Mouse (Mus musculus): ENCODE measurements around the gene Lgi1.

The Lgi1 gene

GRCm38 (mm10) chr19:38328010-38328409 is 63.7 kb downstream of the Lgi1 start:
- DNase-seq, result no peak

DNA sequence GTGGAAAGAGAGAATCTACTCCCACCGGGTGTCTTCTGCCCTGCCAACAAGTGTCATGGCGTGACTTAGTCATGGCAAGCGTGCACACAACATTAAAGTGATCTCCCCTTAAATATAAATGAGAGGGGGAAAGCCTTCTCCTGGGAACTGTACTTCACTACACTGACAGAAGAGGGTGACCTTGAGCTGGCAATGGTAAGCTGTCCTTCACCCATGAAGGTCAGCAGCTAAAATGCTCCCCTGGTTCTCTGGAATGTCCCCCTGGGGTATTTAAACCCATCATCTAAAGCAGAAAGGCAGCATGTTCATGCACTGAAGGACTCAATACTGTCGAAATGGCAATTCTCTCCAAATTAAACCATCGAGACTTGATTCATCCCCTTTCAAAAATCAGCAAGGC is 64.9 kb downstream of the Lgi1 start:
- no peak for DNase-seq

DNA sequence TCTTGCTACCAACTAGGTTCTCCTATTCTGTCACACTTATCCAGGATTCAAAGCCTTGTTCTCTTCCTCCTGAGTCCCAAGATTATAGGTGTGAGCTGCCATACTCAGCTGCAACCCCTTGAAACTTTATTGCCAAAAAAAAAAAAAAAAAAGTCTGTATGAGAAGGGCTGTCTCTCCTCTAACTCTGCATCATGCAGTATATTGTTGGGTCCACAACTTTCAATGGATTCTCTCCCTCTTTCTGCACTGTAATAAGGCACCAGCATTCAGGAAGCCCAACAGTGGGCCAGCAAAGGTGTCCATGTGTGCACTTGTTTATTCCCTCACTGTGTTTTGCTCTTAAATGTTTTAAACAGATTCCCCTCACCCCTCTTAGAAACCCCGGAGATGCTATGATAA is 66.7 kb downstream of the Lgi1 start:
- no peak for DNase-seq

DNA sequence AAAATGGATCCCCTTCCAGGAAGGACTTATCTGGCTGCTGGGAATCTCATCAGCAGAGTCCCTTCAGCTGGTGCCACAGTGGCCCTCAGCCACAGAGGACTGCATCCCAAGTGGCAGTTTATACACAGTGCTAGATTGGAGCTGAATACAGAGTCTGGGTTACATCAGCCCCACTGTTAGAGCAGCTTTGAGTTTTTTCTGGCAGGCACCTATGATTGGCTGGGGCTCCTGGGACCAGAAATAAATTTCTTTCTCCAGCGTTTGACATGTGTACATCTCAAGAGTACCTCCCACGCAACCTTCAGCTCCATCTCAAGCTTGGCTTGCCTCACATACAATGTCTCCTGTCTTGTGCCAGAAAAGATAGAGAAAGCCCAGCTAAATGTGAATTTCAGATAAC is 67.9 kb downstream of the Lgi1 start:
- no peak for DNase-seq

- DNase-seq, result no peak
Observed at GRCm38 (mm10) chr19:38332820-38333219, 68.5 kb downstream of the Lgi1 start.

DNA sequence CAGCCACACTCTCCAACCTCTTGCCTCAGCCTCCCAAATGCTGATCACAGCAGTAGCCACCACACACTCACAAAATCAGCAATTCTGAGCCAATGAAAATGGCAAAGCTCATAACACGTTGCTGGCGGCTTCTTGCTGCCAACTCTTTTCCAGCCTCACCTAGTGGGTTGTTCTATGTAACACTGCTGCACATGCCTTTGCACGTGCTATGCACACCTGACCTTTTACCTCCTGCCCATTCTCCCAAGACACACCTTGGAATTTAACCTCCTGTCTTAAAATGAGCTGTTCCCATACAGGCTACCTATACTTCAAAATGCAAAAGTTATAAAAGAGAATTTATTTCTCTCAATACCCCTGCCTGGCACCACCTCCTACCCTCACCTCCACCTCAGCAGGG is 72.2 kb downstream of the Lgi1 start:
- DNase-seq, result no peak

- DNase-seq, result no peak
Observed at GRCm38 (mm10) chr19:38337332-38337731, 73.0 kb downstream of the Lgi1 start.

GRCm38 (mm10) chr19:38339734-38340133 is 75.4 kb downstream of the Lgi1 start:
- no peak for DNase-seq

GRCm38 (mm10) chr19:38343246-38343645 is 78.9 kb downstream of the Lgi1 start:
- DNase-seq, result no peak

GRCm38 (mm10) chr19:38348271-38349012 is 84.1 kb downstream of the Lgi1 start:
- no peak for DNase-seq

DNA sequence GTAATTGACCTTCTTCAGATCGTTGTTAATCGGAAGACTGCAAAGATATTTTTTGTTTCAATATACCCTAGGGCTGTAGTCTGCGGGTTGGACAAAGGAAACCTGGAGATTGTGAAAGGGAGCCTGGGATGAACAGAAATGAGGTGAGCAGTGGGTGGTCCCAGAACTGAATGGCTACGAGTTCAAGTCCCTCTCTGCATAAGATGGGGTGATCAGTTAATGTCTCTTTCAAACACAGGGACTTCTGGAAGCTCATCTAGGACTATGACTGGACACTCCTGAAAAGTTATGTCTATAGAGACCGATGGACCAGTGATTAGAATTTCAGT is 84.6 kb downstream of the Lgi1 start:
- no peak for DNase-seq

DNA sequence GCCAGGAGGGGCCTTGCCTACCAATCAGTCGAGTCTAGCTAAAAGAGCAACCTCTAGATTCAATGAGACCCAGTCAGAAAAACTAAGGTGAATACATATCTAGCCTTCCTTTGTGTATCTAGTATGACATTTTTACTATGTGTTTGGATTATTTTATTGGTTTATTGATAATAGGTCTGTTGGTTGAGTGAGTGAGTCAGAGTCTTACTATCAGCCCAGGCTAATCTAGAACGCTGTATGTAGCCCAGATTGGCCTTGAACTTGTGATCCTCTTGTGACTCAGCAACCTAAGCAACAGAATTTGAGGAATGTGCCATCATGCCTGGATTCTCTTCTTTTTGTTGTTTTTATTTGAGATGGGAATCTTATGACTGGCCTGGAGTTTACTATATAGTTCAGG is 86.9 kb downstream of the Lgi1 start:
- no peak for DNase-seq

GRCm38 (mm10) chr19:38351728-38352127 is 87.4 kb downstream of the Lgi1 start:
- DNase-seq, result no peak

GRCm38 (mm10) chr19:38352495-38353130 is 88.3 kb downstream of the Lgi1 start:
- no peak for DNase-seq

GRCm38 (mm10) chr19:38354279-38354678 is 89.9 kb downstream of the Lgi1 start:
- no peak for DNase-seq

DNA sequence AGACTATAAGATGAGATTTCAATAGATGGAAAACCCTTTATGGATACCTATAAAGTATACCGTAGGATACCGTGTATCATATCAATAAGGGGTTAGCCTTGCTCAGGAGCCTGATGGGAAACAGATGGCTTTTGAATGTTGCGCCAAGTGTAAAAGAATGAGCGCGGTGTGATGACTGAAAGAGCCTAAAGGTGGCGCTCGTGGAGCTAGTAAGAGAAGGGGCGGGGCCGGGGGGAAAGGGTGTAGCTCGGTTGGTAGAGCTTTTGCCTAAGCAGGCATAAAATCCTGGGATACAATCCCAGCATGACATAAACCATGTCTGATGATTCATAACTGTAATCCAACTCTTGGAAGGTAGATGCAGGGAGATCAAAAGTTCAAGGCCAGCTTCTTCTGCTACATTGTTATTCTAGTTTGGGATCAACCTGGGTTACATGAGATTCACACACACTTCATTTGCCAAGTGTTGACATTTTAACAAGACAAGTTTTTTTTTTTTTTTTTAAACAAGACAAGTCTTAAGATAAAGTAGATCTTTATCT is 90.6 kb downstream of the Lgi1 start:
- no peak for DNase-seq

- no peak for DNase-seq
Observed at GRCm38 (mm10) chr19:38356211-38356828, 92.0 kb downstream of the Lgi1 start.

DNA sequence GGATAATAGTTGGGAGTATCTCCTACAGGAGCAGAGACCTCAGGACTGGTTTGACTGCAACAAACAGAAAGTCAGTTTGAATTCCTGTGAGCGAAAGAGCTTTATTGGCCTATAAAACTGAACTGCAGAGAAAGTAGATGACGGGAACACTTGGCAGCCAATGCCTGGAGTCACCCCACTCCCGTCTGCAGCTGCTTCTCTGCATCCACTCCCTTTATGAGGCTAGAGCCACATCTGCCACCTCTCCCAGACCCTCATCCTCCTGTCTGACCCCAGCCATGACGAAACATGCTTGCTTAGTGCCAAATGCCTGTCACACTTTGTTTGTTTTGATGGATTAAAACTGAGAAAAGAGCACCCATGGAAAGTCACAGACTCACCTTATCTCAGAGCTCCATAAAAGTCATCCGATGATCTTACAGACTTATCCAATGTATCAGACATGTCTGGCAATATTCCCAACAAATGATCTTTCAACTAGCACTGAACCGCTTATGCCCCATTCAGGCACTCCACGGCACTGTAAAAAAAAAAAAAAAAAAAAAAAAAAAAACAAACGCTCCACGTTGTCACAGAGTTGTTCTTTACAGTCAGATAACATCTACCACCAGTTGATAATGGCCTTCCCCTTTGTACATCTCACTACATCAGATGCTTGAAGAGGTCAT is 93.8 kb downstream of the Lgi1 start:
- no peak for DNase-seq

GRCm38 (mm10) chr19:38359287-38359686 is 95.0 kb downstream of the Lgi1 start:
- no peak for DNase-seq
